Mouse (Mus musculus): ENCODE data around the gene 9130204L05Rik. TPM values are rescaled to one million over a fixed set of nuclear protein-coding genes. Genes with fewer than 3 reads are reported as not detected.

9130204L05Rik gene
- polyA plus RNA-seq (2014; fragmentation: Illumina TruSeq; extraction: RNeasy Lipid Tissue Mini Kit (QIAGEN cat#74804); ENCODE audit: low read depth, low replicate concordance) = not detected

GRCm38 (mm10) chr3:91090703-91091102 lies at the start of gene 9130204L05Rik:
TSS of gene 9130204L05Rik (minus strand) at chr3:91090803.

Data from heart, adult 10 weeks (tissue).